Mouse (Mus musculus) heart, embryonic 14.5 days (tissue): ENCODE data around the gene Auh. TPM values are rescaled to one million over a fixed set of nuclear protein-coding genes. Genes with fewer than 3 reads are reported as not detected.

ENCODE experiments used
- ATAC-seq: fragments of 200-750 bp; cut with Nextera tagmentation; 2 replicates; pipeline ENCODE4 v1.8.0; 2017; ENCODE audit warnings: low read depth, moderate TSS enrichment; ENCODE audit not compliant: insufficient number of reproducible peaks, insufficient read depth, low FRiP score
- H3K27ac ChIP-seq, 2 experiments: fragments of 200-500 bp in 1 of 2; fragments of 300-500 bp in 1 of 2; sonication (generic) in 1 of 2; replicated peaks in 1 of 2; 2 replicates each; pipeline ENCODE4 v1.5.1; 2012 to 2014; ENCODE audit warnings: low read depth in 2 of 2, low read length in 2 of 2, control low read depth in 1 of 2, mild to moderate bottlenecking in 1 of 2, mixed read lengths in 1 of 2; ENCODE audit not compliant: control insufficient read depth in 1 of 2, insufficient read depth in 1 of 2
- H3K27me3 ChIP-seq: fragments of 300-500 bp; sonication (generic); 2 replicates; pipeline ENCODE4 v1.6.1; 2014; ENCODE audit warnings: mild to moderate bottlenecking, low read length, control low read depth; ENCODE audit not compliant: control insufficient read depth, insufficient read depth
- H3K36me3 ChIP-seq: fragments of 300-500 bp; sonication (generic); 2 replicates; pipeline ENCODE4 v1.6.1; 2014; ENCODE audit warnings: mild to moderate bottlenecking, control low read depth, low read length, mixed read lengths; ENCODE audit not compliant: control insufficient read depth, insufficient read depth
- H3K4me1 ChIP-seq, 2 experiments: fragments of 200-500 bp in 1 of 2; fragments of 300-500 bp in 1 of 2; sonication (generic) in 1 of 2; 2 replicates each; pipeline ENCODE4 v1.6.1; 2012 to 2014; ENCODE audit warnings: low read length in 2 of 2, control low read depth in 1 of 2, mixed read lengths in 1 of 2; ENCODE audit not compliant: control insufficient read depth in 2 of 2, insufficient read depth in 2 of 2
- H3K4me2 ChIP-seq: fragments of 300-500 bp; sonication (generic); 2 replicates; pipeline ENCODE4 v1.6.1; 2014; ENCODE audit warnings: mild to moderate bottlenecking, low read length
- H3K4me3 ChIP-seq, 2 experiments: fragments of 200-500 bp in 1 of 2; fragments of 300-500 bp in 1 of 2; sonication (generic) in 1 of 2; 2 replicates each; pipeline ENCODE4 v1.5.1; 2012 to 2014; ENCODE audit warnings: low read length in 2 of 2, mild to moderate bottlenecking in 2 of 2, control low read depth in 1 of 2, low read depth in 1 of 2, moderate library complexity in 1 of 2; ENCODE audit not compliant: control insufficient read depth in 1 of 2, insufficient read depth in 1 of 2
- H3K9ac ChIP-seq: fragments of 300-500 bp; sonication (generic); 2 replicates; pipeline ENCODE4 v1.6.1; 2014; ENCODE audit warnings: mild to moderate bottlenecking, low read length
- H3K9me3 ChIP-seq: fragments of 300-500 bp; sonication (generic); 2 replicates; pipeline ENCODE4 v1.6.1; 2016; ENCODE audit warnings: low read length, control low read depth; ENCODE audit not compliant: control insufficient read depth
- WGBS: fragments of 180-500 bp; shearing (Covaris S2); extraction: QIAGEN DNeasy Blood & Tissue Kit; methylation state at CpG from one replicate; pipeline ENCODE4 v1.1.7; 2014; 5-methylcytosine and 5-hydroxymethylcytosine counted together
- polyA plus RNA-seq: library from polyadenylated mRNA; unstranded; fragments of >200 nt; fragmentation: Nextera tagmentation; extraction: Ambion mirVana; gene quantifications from 2 replicates; pipeline ENCODE4 v1.2.1, GENCODE M21; 2014

Gene Auh
- polyA plus RNA-seq, 1 experiment from 2014 or later, result 56.4 TPM

GRCm38 (mm10) chr13:52833748-52834147 is 95.7 kb downstream of the Auh start:
- WGBS, result 76% methylated on average over 2 of the region's 2 CpGs
- Histone ChIP-seq H3K27me3 (no peaks in the 10 kb centered on the region), H3K4me2 (no peak overlapping the region), H3K4me3 (no peak overlapping the region), H3K36me3 (peaks cover 32% of the 10 kb centered on the region), H3K27ac (no peak overlapping the region), H3K4me1 (peaks cover 8 to 9% of the 10 kb centered on the region in 2 experiments), H3K9me3 (0 out of 2 replicates have a peak, but pooled peaks cover 2% of the 10 kb centered on the region), H3K9ac (no peak overlapping the region)
- no peak for ATAC-seq

GRCm38 (mm10) chr13:52833220-52833619 is 96.3 kb downstream of the Auh start:
- Histone ChIP-seq H3K36me3 (peaks cover 32% of the 10 kb centered on the region), H3K27me3 (no peaks in the 10 kb centered on the region), H3K4me2 (no peak overlapping the region), H3K9me3 (0 out of 2 replicates have a peak, but pooled peaks cover 2% of the 10 kb centered on the region), H3K27ac (no peak overlapping the region), H3K9ac (no peak overlapping the region), H3K4me3 (no peak overlapping the region), H3K4me1 (peaks cover 9% of the 10 kb centered on the region in 2 experiments)
- 67% methylated on average over 4 of the region's 4 CpGs for WGBS
- no peak for ATAC-seq

GRCm38 (mm10) chr13:52832481-52833170 is 96.9 kb downstream of the Auh start:
- Histone ChIP-seq H3K9me3 (0 out of 2 replicates have a peak, but pooled peaks cover 2% of the 10 kb centered on the region), H3K4me1 (peaks cover 9 to 12% of the 10 kb centered on the region in 2 experiments), H3K27me3 (no peaks in the 10 kb centered on the region), H3K4me2 (no peak overlapping the region), H3K27ac (no peak overlapping the region), H3K4me3 (no peak overlapping the region), H3K36me3 (peaks cover 27% of the 10 kb centered on the region), H3K9ac (no peak overlapping the region)
- 78% methylated on average over 8 of the region's 8 CpGs for WGBS
- ATAC-seq, result no peak

DNA sequence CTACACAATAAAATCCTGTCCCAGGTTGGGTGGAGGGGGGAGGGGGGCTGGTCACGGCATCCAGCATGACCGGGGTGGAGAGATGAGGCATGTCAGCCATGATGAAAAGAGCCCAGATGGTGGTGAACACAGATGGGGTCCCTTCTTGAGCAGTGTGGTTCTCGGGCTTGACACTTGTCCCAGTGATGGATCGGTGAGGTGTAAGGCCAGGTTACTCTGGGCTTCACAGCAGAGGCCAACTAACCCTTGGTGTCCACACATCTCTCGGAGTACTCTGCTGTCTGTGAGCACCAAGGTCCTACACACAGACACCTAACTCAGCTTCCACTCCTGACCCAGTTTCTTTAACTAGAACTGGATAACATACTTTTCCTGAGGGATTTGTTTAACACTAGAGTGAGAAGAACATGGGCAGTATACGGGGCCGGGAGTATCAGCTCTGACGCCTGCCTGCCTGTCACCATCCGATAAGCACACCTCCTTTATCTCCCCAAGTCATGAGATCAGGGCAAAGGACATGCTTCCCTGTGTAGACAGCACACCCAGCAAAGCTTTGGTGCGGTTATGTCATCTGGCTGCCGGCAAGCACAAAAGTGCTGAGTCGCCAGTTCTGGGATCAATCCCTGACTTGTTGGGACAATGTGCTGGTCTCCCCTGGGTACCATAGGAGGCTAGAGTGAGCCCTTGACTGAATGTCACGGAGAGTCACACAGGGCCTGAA is 98.3 kb downstream of the Auh start:
- 0 out of 2 replicates have a peak, but pooled peaks cover 2% of the 10 kb centered on the region for H3K9me3 ChIP-seq
- no peak overlapping the region for H3K4me2 ChIP-seq
- peaks cover 9 to 12% of the 10 kb centered on the region in 2 experiments for H3K4me1 ChIP-seq
- H3K27me3 ChIP-seq, result no peaks in the 10 kb centered on the region
- no peak overlapping the region for H3K9ac ChIP-seq
- 48% methylated on average over 13 of the region's 13 CpGs for WGBS
- no peak overlapping the region for H3K27ac ChIP-seq
- H3K4me3 ChIP-seq, result no peak overlapping the region
- no peak for ATAC-seq
- peaks cover 13% of the 10 kb centered on the region for H3K36me3 ChIP-seq

DNA sequence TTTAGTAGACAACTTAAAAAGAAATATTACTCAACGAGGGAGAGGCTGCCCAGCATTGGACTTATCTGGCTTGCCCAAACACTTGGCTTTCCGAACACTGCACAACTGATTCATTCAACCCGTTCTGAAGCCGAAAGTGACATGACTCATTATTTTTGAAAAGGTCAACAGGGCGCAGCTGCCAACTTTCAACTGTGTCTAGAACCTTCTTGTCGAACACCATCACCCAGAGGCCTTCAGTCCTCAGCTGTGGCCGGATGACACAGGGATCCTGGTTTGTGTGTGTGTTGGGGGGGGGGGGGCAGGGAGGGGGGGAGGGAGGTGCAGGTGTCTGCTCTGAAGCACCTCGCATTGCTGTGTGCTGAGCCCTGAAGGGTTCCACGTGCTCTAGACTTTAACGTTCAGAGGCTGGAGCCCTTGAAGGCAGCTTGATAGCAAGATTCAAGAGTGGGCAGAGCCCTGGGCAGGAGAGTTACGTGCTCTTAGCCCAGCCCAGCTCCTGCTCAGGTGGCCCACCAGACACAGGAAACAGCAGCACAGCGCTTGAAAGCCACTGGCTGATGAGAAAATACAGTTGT is 100.4 kb downstream of the Auh start:
- WGBS, result 68% methylated on average over 12 of the region's 12 CpGs
- Histone ChIP-seq H3K27me3 (no peaks in the 10 kb centered on the region), H3K4me3 (no peak overlapping the region), H3K4me2 (no peak overlapping the region), H3K9me3 (0 out of 2 replicates have a peak, but pooled peaks cover 2% of the 10 kb centered on the region), H3K27ac (no peak overlapping the region), H3K9ac (no peak overlapping the region), H3K4me1 (peaks cover 9 to 16% of the 10 kb centered on the region in 2 experiments), H3K36me3 (no peaks in the 10 kb centered on the region)
- ATAC-seq, result no peak

- no peaks in the 10 kb centered on the region for H3K9me3 ChIP-seq
- no peak overlapping the region for H3K27ac ChIP-seq
- H3K36me3 ChIP-seq, result no peaks in the 10 kb centered on the region
- peaks cover 11 to 16% of the 10 kb centered on the region in 2 experiments for H3K4me1 ChIP-seq
- H3K27me3 ChIP-seq, result no peaks in the 10 kb centered on the region
- 44% methylated on average over 2 of the region's 2 CpGs for WGBS
- H3K4me2 ChIP-seq, result no peak overlapping the region
- no peak overlapping the region for H3K9ac ChIP-seq
- H3K4me3 ChIP-seq, result no peak overlapping the region
- ATAC-seq, result no peak
Observed at GRCm38 (mm10) chr13:52828217-52828616, 101.3 kb downstream of the Auh start.

DNA sequence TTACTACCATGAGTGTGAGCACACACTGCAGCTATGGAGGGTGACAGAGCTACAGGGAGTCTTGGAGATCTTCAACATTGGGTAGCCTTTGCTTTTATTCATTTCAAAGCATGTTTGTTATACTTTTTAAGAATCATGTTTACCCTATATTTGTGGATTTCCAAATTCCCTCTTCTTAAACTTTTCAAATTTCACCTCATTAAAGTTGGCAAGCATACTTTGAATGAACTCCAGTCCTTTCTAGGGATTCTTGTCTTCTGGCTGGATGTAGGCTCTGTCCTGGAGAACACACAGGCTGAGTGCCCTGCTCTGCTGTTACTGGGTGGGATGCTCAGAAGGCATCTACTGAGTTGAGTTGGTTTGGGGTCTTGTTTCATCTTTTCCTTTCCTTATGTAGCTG is 102.8 kb downstream of the Auh start:
- Histone ChIP-seq H3K27ac (no peak overlapping the region), H3K4me1 (peaks cover 21 to 31% of the 10 kb centered on the region in 2 experiments)

More for the DNA sequence above, 102.8 kb downstream of the Auh start:
- Histone ChIP-seq H3K4me2 (no peak overlapping the region), H3K9me3 (no peaks in the 10 kb centered on the region), H3K9ac (no peak overlapping the region), H3K4me3 (no peak overlapping the region), H3K36me3 (no peaks in the 10 kb centered on the region), H3K27me3 (no peaks in the 10 kb centered on the region)
- no peak for ATAC-seq
